Mouse (Mus musculus) kidney, postnatal 36 days (tissue): Measurements from ENCODE around the gene Runx3.

Experiments used
- DNase-seq, 2 experiments: peaks; one replicate each; pipeline ENCODE4 v3.0.0; 2021 to 2022; ENCODE audit warnings: mixed read lengths in 2 of 2

Runx3 gene

DNA sequence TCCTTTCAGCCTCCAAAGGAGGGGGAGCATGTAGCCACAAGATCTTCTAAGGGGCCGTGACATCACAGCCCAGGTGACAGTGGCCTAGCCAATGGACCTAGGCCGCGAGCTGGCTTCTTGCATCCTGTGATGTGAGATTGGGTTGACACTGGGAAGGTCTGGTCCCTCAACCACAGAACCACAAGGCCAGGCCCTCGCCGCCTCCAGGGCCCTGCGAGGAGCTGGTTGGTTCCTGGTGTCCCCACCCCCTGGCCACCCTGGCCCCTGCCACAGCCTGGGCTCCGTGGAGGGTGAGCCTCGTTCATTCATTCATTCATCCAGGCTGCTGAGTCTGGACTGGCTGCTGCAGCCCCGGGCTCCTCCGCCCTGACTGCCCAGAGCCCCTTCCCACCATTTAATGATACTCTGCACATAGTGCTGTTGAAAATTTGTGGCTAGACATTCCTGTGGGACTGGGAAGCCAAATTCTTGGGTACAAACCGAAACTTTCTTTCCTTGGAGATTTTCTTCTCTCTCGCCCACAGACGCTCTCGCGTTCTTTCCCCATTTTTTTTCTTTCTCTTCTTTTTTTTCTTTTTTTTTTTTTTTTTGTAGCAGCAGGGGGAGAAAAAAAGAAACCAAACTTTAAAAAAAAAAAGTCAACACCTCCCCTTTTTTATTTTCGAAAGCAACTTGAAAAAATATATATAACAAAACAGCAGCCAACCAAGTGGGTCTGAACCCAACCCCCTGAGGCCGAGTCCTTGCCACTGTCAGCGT is at the start of gene Runx3:
TSS of gene Runx3 (plus strand) at position 311 of the 759 bp plus-strand sequence.
- no peak for DNase-seq

DNA sequence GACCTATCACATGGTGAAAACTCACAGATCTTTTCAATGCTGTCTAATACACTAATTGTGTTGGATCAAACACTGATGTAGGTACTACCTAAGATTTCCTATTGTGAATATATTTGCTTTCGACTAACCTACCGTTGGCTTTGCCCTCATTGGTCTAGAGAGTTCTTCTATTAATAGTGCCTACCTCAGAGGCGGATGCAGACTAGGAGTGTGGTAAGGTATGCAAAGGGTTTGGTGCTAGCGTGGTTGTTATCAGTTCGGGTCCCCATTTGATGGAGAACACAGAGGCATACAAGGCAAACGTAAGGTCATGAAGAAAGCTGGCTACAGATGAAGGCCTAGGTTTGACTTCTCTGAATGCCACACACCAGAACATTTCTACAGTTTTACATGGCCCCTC is 47.8 kb upstream of the Runx3 start:
- no peak for DNase-seq

DNA sequence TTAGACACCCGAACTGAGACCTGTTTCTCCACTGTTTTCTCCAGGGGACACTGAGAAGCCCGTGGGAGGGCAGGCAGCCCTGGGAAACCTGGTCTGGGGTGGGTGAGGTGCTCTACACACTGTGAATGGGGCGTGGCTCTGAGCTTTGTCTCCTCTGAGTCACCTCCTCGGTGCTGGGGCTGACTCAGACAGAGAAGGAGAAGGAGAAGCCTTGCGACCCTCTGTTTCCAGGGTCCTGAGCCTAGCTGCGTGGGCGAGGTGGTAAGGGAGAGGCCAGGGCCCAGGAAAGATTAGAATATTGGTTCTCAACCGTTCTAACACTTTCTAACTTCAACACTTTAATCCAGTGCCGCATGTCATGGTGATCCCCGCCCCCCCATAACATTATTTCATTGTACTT is 46.9 kb upstream of the Runx3 start:
- DNase-seq = no peak

GRCm38 (mm10) chr4:135074646-135075045 is 45.8 kb upstream of the Runx3 start:
- DNase-seq = no peak

GRCm38 (mm10) chr4:135075360-135075759 is 45.1 kb upstream of the Runx3 start:
- DNase-seq = no peak

DNA sequence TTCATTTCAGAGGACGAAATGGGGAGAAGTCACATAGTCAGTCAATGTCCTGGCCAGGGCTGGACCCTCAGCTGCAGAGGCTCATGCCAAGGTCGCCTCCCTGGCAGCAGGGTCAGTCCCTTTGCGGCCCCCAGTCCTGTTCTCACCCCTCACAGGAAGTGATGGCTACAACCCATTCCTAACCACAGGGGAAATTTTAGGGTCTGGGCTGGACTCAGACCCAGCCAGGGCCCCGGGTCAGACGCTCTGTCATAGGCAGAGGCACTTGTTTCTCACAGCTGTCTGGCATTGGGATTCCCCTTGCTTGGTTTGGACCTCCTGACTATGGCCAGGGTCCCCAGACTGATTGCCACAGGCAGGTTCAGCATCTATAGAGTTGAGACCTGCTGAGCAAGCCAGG is 43.8 kb upstream of the Runx3 start:
- DNase-seq = no peak

DNA sequence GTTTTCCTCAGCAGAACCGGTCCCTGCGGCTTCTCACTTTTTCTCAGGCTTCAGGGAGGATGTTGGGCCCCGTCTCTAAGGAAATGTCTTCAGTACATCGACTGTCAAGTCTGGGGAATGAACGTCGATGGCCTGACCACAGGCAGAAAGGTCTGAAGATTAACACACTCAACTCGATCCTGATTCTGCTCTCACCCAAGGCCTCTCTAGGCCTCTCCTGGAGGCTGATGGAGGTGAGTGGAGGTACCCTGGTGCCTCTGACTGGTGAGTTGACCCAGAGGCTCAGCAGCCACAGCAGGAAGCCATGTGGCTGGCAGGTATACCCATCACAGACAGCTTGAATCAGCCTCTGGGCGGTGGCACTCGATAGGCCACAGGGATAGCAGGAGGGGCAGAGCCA is 43.3 kb upstream of the Runx3 start:
- DNase-seq = no peak

DNA sequence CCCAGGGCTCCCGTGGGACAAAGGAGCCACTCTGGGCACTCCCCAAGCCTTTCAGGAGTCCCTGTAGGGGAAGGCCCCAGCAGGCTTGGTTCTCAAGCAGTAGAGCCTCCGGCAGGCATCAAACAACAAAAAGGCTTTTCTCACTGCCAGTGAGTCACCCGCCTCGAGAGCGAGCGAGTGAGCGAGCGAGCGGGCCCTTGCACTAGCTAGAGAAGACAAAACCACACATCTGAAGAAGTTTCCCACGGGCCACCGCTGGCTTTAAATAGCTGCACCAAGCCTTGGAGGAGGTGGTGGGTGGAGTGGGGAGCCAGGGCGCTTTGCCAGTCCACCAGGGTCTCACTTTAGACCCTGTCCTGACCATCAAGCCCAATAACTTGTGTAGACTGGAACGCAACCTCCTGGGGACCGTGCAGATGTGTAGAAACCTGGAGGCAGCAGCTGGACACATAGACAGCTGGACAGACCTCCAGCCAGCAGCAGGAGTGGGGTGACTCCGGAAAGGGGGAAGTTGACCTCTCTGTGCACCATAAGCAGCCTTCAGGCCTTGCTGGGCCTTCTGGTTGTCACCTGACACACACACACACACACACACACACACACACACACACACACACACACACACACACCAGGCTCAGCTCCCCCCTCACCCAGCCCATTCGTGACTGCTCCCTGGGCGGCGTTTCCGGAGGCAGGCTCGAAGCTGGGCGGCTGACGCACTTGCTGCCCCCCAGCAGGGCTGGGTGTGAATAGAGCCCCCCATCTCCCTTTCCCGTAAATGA is 40.4 kb upstream of the Runx3 start:
- DNase-seq = no peak

DNA sequence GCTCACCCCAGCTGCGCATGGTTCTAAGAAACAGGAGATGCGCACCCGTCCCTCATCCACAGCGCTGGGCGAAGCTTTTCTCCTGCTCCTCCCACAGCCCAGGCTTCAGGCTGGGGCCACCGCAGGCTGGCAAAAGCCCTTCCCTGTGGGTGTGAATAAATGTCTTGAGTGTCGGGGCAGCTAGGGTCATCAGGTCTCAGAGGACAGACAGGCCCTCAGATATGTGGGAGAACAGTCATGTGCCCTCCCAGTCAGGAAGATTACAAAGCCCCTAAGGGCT is 39.9 kb upstream of the Runx3 start:
- no peak for DNase-seq

DNA sequence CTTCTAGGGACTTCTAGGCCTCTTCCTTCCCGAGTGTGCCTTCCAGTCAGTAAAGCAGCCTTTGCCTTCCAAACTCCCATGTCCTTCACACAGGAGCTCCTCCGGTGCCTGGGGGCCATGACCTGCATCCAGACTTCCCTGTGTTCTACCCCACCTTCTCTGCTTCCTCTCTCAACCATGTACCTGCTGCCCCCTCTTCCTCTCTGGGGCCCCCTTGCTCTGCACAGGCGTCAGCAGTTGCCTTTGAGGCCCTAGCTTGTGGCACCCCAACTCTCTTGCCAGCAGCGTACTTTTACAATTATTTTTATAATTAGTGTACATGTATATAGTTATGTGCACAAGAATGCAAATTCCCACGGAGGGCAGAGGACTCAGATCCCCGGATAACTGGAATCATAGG is 37.4 kb upstream of the Runx3 start:
- DNase-seq = no peak

GRCm38 (mm10) chr4:135085077-135085853 is 35.2 kb upstream of the Runx3 start:
- no peak for DNase-seq

- DNase-seq = no peak
These were observed 29.8 kb upstream of the Runx3 start for GRCm38 (mm10) chr4:135090613-135091012.

GRCm38 (mm10) chr4:135092871-135093270 is 27.6 kb upstream of the Runx3 start:
- no peak for DNase-seq

GRCm38 (mm10) chr4:135095693-135096092 is 24.8 kb upstream of the Runx3 start:
- no peak for DNase-seq

DNA sequence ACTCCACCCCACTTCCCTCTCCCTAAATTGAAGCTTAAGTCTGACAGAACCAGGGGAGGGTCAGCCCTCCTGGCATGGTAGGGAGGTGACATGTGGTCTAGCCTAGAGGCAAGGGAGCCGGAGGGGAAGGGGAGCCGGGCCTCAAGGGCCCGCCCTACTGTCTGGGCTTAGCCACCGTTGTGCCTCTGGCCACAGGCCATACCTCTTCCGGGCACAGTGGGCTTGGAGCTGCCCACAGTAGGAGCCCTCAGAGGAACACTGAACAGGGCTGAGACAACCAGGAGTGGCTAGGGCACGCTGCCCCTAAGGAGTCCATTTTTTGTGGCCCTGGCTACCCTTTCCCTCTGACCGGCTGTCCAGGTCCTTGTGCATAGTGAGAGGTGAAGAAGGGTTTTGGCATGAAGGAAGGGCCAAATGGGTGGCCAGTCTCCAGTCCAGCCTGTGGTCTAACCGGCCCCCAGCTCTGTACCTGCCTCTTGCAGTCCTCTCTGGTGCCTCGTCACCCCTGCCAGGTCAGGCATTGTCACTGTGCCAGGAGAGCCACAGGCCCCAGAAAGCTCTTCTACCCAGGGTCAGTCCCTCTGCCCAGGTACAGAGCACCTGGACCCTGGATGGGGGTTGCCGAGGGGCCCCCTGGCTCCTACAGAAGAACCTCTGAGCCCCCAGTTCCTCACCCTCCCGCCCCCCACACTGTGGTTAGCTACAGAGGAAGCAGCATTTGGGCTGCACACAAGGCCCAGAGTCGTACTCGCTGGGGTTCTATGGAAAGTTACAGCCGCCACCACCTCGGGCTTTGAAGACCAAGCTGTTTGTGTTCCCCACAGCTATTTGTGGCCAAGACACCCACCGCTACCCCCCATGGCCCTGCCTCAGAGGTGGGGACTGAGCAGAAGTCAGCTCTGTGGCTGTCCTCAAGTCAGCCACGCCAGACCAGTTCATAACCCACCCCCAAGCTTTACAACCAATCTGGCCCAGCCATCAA is 22.3 kb upstream of the Runx3 start:
- no peak for DNase-seq

DNA sequence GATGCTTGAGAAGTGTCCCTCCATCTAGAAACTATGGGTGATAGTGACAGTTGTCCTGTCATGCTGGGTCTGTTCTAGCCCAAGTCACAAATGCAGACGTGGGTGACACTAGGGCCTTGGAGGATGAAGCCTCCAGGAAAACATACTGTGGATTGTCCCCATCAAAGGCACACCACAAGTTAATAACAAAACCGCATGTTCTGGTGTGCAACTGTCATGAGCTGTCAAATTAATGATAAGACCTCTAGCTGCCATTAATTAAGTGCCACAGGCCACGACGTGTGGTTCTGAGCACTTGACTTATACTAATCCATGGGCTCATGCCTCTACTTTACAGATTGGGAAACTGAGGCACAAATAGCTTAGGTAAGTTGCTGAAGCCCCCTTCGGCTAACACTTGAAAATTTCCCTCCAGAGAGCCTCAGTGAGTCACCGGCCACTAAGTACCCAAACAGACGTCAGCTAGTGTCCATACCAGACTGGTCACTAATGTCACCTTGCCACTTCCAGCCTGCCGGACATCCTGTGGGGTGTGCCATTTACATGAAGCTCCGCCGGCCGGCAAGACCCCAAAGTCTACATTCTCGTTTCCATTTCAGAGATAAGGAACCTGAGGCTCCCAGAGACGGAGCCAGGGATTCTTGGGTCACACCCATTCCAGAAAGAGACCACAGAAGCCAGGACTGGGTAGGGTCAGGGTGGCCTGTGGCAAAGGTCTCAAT is 18.3 kb upstream of the Runx3 start:
- no peak for DNase-seq

- no peak for DNase-seq
These were observed 17.7 kb upstream of the Runx3 start for GRCm38 (mm10) chr4:135102761-135103160.

GRCm38 (mm10) chr4:135103800-135104199 is 16.7 kb upstream of the Runx3 start:
- DNase-seq = no peak

- DNase-seq = no peak
These were observed 13.5 kb upstream of the Runx3 start for GRCm38 (mm10) chr4:135106968-135107367.

GRCm38 (mm10) chr4:135108666-135109065 is 11.8 kb upstream of the Runx3 start:
- DNase-seq = no peak

DNA sequence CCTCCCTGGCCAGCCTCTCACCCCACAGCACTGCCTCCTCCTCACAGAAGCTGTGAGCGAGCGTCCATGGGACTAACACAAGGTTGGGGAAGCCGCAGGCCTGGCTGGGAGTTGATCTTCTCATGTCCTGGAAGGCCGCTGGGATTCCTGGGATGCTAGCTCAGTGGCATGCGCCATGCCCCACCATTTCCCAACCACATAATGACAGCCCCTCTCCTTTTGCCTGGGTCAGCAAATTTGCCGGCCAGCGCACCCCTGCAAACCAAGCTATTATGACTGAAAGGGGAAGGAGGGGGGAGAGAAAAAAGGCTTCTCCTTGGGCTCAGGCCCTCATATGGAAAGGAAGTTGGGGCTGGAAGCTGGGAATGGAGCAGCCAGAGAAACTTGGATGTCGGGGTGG is 6.8 kb upstream of the Runx3 start:
- no peak for DNase-seq

GRCm38 (mm10) chr4:135114301-135114700 is 6.2 kb upstream of the Runx3 start:
- DNase-seq = no peak
